Mouse (Mus musculus) embryonic facial prominence, embryonic 11.5 days (tissue): ENCODE results near the gene Ccdc122. TPM values are rescaled to one million over a fixed set of nuclear protein-coding genes. Genes with fewer than 3 reads are reported as not detected.
A peak's percentile ranks its signal among the peaks of the same experiment; 100 is the strongest.
"Not testable (repeated sequence)": the region's sequence is repeated elsewhere in the genome, so short reads cannot be mapped to it uniquely, and the experiment has no call there.

Source experiments
- ATAC-seq: fragments of 200-750 bp; cut with Nextera tagmentation; replicated peaks from 2 replicates; pipeline ENCODE4 v1.8.0; 2017; ENCODE audit warnings: low read depth; ENCODE audit not compliant: insufficient number of reproducible peaks, low FRiP score, low TSS enrichment
- DNase-seq: peaks from one replicate; pipeline ENCODE4 v3.0.0-alpha.2; 2015; ENCODE audit warnings: low spot score
- H3K27ac ChIP-seq: fragments of 300-500 bp; sonication (generic); replicated peaks from 2 replicates; pipeline ENCODE4 v1.5.1; 2014; ENCODE audit warnings: mild to moderate bottlenecking, low read depth, low read length, control low read depth
- H3K27me3 ChIP-seq: fragments of 300-500 bp; sonication (generic); 2 replicates; pipeline ENCODE4 v1.6.1; 2014; ENCODE audit warnings: mild to moderate bottlenecking, low read length, moderate library complexity, mixed read lengths; ENCODE audit not compliant: control insufficient read depth, insufficient read depth
- H3K36me3 ChIP-seq: fragments of 300-500 bp; sonication (generic); replicated peaks from 2 replicates; pipeline ENCODE4 v1.6.1; 2014; ENCODE audit warnings: low read depth, mild to moderate bottlenecking, low read length, moderate library complexity, mixed read lengths; ENCODE audit not compliant: control insufficient read depth, insufficient read depth
- H3K4me1 ChIP-seq: fragments of 300-500 bp; sonication (generic); 2 replicates; pipeline ENCODE4 v1.6.1; 2014; ENCODE audit warnings: low read length, mixed read lengths; ENCODE audit not compliant: control insufficient read depth, insufficient read depth
- H3K4me2 ChIP-seq: fragments of 300-500 bp; sonication (generic); 2 replicates; pipeline ENCODE4 v1.6.1; 2014; ENCODE audit warnings: low read depth, mild to moderate bottlenecking, control low read depth, low read length, moderate library complexity
- H3K4me3 ChIP-seq: fragments of 300-500 bp; sonication (generic); 2 replicates; pipeline ENCODE4 v1.5.1; 2014; ENCODE audit warnings: low read depth, low read length, control low read depth
- H3K9ac ChIP-seq: fragments of 300-500 bp; sonication (generic); replicated peaks from 2 replicates; pipeline ENCODE4 v1.6.1; 2014; ENCODE audit warnings: mild to moderate bottlenecking, control low read depth, low read length
- H3K9me3 ChIP-seq: fragments of 300-500 bp; sonication (generic); replicated peaks from 2 replicates; pipeline ENCODE4 v1.6.1; 2016; ENCODE audit warnings: mild to moderate bottlenecking, low read length, inconsistent platforms, mixed read lengths; ENCODE audit not compliant: control insufficient read depth
- WGBS: fragments of 180-500 bp; shearing (Covaris S2); extraction: QIAGEN DNeasy Blood & Tissue Kit; methylation state at CpG from one replicate; pipeline ENCODE4 v1.1.7; 2014; 5-methylcytosine and 5-hydroxymethylcytosine counted together
- polyA plus RNA-seq: library from polyadenylated mRNA; unstranded; fragments of >200 nt; fragmentation: Nextera tagmentation; extraction: Ambion mirVana; gene quantifications from 2 replicates; pipeline ENCODE4 v1.2.1, GENCODE M21; 2014

Gene Ccdc122
- polyA plus RNA-seq, result 1.8 and 2.7 TPM in 2 replicates

- Histone ChIP-seq H3K27ac (no peak within 1 kb of the TSS), H3K4me1 (no peaks in the 10 kb centered on the region), H3K9ac (peak within 1 kb of the TSS; percentile 65), H3K9me3 (no peaks in the 10 kb centered on the region), H3K27me3 (no peaks in the 10 kb centered on the region), H3K4me3 (peak within 1 kb of the TSS; percentile 56), H3K36me3 (no peaks in the 10 kb centered on the region), H3K4me2 (peak within 1 kb of the TSS; percentile 86)
- under 1% methylated on average over 71 of the region's 86 CpGs for WGBS
- DNase-seq, result peak; percentile 78
- ATAC-seq, result peak; percentile 82
These were observed at the start of gene Ccdc122, which contains the start of gene Lacc1 for GRCm38 (mm10) chr14:77036226-77037046. Gene Ccdc122 (plus strand): TSS chr14:77036772. Gene Lacc1 (minus strand): TSS chr14:77036904.

- 85% methylated on average over 2 of the region's 2 CpGs for WGBS
- H3K4me2 ChIP-seq, ATAC-seq: not testable (repeated sequence)
These were observed 46.2 kb upstream of the Ccdc122 start for GRCm38 (mm10) chr14:76990351-76990750.

GRCm38 (mm10) chr14:77004740-77005139 lies 31.8 kb upstream of the Ccdc122 start:
- no peak for ATAC-seq
- Histone ChIP-seq H3K36me3 (no peaks in the 10 kb centered on the region), H3K9me3 (no peaks in the 10 kb centered on the region), H3K27me3 (no peaks in the 10 kb centered on the region), H3K4me2 (no peak overlapping the region), H3K4me1 (no peaks in the 10 kb centered on the region), H3K9ac (no peak overlapping the region), H3K27ac (no peak overlapping the region), H3K4me3 (no peak overlapping the region)
- no peak for DNase-seq
- 53% methylated on average over 8 of the region's 8 CpGs for WGBS

More at GRCm38 (mm10) chr14:76990351-76990750, 46.2 kb upstream of the Ccdc122 start:
- H3K36me3 ChIP-seq, H3K4me3 ChIP-seq, H3K4me1 ChIP-seq, H3K9me3 ChIP-seq, H3K27ac ChIP-seq, H3K27me3 ChIP-seq, H3K9ac ChIP-seq, DNase-seq: not testable (repeated sequence)

- 66% methylated on average over 5 of the region's 5 CpGs for WGBS
- no peaks in the 10 kb centered on the region for H3K4me1 ChIP-seq
- no peak overlapping the region for H3K27ac ChIP-seq
- DNase-seq (no peak), ATAC-seq (no peak)
- H3K4me3 ChIP-seq, result no peak overlapping the region
- H3K27me3 ChIP-seq, result no peaks in the 10 kb centered on the region
- no peak overlapping the region for H3K9ac ChIP-seq
- H3K36me3 ChIP-seq, result no peaks in the 10 kb centered on the region
- no peak overlapping the region for H3K4me2 ChIP-seq
- no peaks in the 10 kb centered on the region for H3K9me3 ChIP-seq
These were observed 31.0 kb upstream of the Ccdc122 start for GRCm38 (mm10) chr14:77005566-77005965.

- H3K4me2 ChIP-seq, result no peak overlapping the region
- H3K9me3 ChIP-seq, result no peaks in the 10 kb centered on the region
- no peak overlapping the region for H3K4me3 ChIP-seq
- H3K36me3 ChIP-seq, result no peaks in the 10 kb centered on the region
- H3K27me3 ChIP-seq, result no peaks in the 10 kb centered on the region
- H3K27ac ChIP-seq, result no peak overlapping the region
- 16% methylated on average over 3 of the region's 3 CpGs for WGBS
- ATAC-seq, result 0 out of 2 replicates have a peak, but pooled peaks have one; percentile 39
- no peak overlapping the region for H3K9ac ChIP-seq
- H3K4me1 ChIP-seq, result no peaks in the 10 kb centered on the region
- peak; percentile 86 for DNase-seq
These were observed 28.3 kb upstream of the Ccdc122 start for GRCm38 (mm10) chr14:77008238-77008637.

- peak; percentile 84 for DNase-seq
- Histone ChIP-seq H3K27ac (no peak overlapping the region), H3K36me3 (no peaks in the 10 kb centered on the region), H3K9me3 (no peaks in the 10 kb centered on the region), H3K9ac (no peak overlapping the region), H3K27me3 (no peaks in the 10 kb centered on the region), H3K4me1 (no peaks in the 10 kb centered on the region), H3K4me2 (no peak overlapping the region), H3K4me3 (no peak overlapping the region)
- no peak; the same call in 1 of the 2 replicates for ATAC-seq
- WGBS, result 5% methylated on average over 3 of the region's 3 CpGs
These were observed 24.8 kb upstream of the Ccdc122 start for GRCm38 (mm10) chr14:77011804-77012203.

GRCm38 (mm10) chr14:77016783-77017182 lies 19.8 kb upstream of the Ccdc122 start:
- H3K9me3 ChIP-seq, ATAC-seq, H3K4me2 ChIP-seq, H3K36me3 ChIP-seq, H3K4me1 ChIP-seq, H3K9ac ChIP-seq, H3K27ac ChIP-seq, H3K27me3 ChIP-seq, H3K4me3 ChIP-seq, DNase-seq: not testable (repeated sequence)
- 50% methylated on average over 12 of the region's 12 CpGs for WGBS

GRCm38 (mm10) chr14:77017211-77017610 lies 19.4 kb upstream of the Ccdc122 start:
- no peak overlapping the region for H3K4me2 ChIP-seq
- 85% methylated on average over 6 of the region's 6 CpGs for WGBS
- DNase-seq (no peak), ATAC-seq (no peak)
- no peak overlapping the region for H3K27ac ChIP-seq
- H3K4me3 ChIP-seq, result no peak overlapping the region
- H3K4me1 ChIP-seq, result no peaks in the 10 kb centered on the region
- H3K27me3 ChIP-seq, result no peaks in the 10 kb centered on the region
- no peak overlapping the region for H3K9ac ChIP-seq
- H3K36me3 ChIP-seq, result no peaks in the 10 kb centered on the region
- H3K9me3 ChIP-seq, result no peaks in the 10 kb centered on the region
